Mouse (Mus musculus) 3T3-L1 (cell line): ENCODE measurements around the gene Faap100.
A peak's percentile ranks its signal among the peaks of the same experiment; 100 is the strongest.
"Not testable (repeated sequence)": the region's sequence is repeated elsewhere in the genome, so short reads cannot be mapped to it uniquely, and the experiment has no call there.

ENCODE experiments used
- DNase-seq: peaks from one replicate; pipeline ENCODE4 v3.0.0-alpha.2; 2015; ENCODE audit warnings: low read depth, low spot score

Gene Faap100

GRCm38 (mm10) chr11:120378611-120379540 is at the start of gene Faap100:
TSS of gene Faap100 (minus strand) at chr11:120378764.
- peak; percentile 94 for DNase-seq

GRCm38 (mm10) chr11:120426727-120427126 is 48.2 kb upstream of the Faap100 start:
- no peak for DNase-seq

DNA sequence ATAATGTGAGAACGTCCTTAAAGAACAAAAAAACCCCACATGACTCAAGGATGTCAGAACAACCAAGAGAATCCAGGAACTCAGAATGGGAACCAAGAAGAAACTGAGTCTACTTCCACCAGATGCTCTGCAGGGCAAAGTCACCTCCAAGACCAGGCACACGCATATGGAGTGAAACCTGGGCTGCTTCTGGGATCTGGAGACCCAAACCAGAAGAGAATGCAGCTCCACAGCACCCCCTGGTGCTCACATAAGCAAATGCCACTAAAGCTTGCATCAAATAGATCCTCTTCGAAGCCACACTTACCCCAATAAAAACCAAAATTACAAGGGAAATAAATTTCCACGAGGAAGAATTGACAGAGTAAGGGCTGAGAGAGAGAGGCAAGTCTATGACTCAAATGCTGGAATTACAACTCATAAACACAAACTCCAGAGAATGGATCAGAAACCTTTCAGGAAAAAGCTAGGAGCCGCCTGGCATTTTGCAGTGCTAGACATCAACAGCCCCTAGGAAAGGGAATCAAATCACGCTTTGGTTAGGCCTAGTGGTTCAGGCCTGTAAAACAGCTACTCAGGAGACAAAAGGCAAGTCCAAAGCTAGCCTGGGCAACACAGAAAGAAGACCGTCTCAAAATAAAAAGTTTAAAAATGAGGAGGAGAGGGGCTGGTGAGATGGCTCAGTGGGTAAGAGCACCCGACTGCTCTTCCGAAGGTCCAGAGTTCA is 45.2 kb upstream of the Faap100 start:
- peak; percentile 77 for DNase-seq

DNA sequence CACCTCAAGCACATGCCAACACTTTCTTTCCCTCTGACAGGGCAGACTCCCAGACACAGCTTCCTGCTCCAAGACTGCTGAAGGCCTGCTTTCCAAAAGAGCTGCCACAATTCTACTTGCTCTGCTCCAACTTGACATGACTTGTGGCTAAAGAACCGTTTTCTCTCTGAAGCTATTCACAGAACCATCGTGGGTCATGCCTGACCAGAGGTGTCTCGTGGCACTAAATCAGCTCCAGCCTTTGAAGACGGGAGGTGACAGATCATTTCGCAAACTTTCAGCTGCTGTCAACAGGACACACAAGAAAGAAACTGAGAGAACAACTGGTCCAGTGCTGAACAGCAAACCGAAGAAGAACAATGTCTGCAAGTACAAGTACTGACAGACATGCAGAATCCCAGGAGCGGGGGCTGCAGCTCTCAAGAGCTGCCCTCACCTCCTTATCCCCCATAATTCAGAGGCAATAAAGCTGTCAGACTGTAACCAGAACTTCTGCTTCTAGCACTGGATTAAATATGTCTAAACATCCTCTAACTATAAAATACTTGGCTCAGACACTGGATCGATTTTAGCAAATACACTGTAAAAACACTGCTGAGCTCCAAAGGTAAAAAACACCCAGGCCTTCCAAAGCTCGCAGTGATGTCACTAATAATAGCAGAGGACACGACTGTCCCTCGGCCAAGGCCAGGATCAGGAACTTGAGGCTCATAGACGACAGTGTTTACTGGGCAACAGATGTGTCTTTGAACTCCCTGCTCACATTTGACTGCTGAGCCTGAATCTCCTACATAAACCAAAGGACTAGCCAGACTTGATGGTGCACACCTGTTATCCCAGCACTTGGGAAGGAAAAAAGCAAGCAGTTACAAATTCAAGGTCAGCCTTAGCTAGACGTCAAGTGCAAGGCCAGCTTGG is 44.3 kb upstream of the Faap100 start:
- DNase-seq = no peak

DNA sequence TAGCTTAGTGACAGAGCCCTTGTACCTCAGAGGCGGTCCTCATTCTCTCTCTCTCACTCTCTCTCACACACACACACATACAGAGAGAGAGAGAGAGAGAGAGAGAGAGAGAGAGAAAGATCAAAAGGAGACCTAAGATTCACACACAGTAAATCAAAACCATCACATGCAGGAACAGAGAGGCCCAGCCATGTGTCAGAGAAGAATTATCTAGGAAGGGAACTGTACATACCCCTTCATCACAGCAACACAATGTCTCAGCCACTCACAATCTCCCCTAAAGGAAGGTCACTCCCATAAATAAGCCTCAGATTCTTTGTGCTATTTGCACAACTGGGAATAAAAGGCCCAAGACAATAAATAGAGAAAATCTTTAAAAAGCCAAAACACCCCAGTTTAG is 40.0 kb upstream of the Faap100 start:
- DNase-seq = no peak

DNA sequence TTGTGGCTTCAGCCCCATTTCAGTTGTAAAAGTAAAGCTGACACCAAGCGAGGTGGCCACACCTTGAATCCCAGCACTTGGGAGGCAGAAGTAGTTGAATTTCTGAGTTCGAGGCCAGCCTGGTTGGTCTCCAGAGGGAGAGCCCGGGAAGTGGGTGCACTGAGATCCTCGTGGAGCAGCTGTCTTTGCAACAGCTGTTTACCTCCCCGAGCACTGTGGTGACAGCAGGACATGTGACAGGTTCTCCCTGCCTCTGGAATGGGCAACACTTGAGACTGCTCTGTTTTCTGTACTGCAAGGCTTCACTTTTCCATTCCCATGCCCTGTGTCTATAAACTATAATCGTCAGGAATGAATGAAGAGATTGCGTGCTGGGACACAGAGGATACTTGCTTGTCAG is 39.3 kb upstream of the Faap100 start:
- no peak for DNase-seq

- not testable (repeated sequence) for DNase-seq
Observed at GRCm38 (mm10) chr11:120413621-120414020, 35.1 kb upstream of the Faap100 start.

- no peak for DNase-seq
Observed at GRCm38 (mm10) chr11:120406445-120406844, 27.9 kb upstream of the Faap100 start.

DNA sequence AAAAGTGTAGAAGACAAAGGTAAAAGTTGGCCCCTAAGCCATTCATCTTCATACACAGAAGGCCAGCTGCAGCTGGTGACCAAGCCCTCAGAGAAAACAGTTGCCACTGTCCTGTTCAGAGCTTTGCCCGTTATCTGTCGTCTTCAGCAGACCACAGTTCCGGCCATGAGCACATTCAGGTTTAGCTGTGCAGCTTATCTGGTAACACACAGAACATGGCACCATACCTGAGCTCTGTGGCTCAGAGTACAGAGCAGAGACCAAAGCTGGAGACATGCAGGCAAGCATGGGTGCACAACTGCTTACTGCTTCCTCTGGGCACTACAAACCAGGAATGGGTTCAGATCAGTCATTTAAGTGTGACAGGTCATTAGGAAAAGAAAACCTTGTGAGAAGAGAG is 27.3 kb upstream of the Faap100 start:
- no peak for DNase-seq

GRCm38 (mm10) chr11:120404814-120405213 is 26.2 kb upstream of the Faap100 start:
- DNase-seq = no peak

DNA sequence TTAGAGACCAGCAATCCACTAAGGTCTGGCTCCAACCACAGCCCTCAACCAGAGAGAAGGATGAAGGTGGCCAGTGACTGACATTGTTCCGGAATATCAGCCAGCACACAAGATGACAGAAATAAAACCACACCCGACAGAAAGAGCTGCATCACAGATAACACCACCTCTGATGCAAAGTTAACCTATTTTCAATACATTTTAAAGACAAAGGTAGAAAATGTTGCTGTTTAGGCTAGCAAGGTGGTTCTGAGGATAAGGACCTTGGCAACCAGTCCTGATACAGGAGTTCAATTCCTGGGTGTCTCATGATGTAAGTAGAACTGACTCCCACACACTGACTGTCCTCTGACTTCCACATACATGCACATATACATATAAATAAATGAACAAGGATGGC is 20.8 kb upstream of the Faap100 start:
- DNase-seq = no peak

- no peak for DNase-seq
Observed at GRCm38 (mm10) chr11:120397602-120398001, 19.0 kb upstream of the Faap100 start.

DNA sequence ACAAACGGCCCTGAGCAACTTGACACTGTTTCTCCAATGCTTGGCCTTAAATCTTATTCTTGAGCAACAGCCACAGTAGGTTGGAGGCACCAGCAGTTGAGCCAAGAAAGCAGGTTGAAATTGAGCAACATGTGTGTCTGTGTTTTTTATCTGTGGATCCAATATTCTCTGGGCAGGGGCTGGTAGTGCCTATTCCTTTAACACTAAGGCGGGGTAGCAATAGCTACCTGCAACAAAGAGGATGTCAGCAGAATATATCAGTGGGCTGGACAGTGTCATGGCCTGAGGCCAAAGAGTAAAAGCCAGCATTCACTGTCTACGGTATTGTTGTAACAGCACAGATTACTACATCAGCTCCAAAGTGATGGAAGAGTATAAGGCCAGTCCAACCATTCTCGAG is 17.1 kb upstream of the Faap100 start:
- DNase-seq = no peak

DNA sequence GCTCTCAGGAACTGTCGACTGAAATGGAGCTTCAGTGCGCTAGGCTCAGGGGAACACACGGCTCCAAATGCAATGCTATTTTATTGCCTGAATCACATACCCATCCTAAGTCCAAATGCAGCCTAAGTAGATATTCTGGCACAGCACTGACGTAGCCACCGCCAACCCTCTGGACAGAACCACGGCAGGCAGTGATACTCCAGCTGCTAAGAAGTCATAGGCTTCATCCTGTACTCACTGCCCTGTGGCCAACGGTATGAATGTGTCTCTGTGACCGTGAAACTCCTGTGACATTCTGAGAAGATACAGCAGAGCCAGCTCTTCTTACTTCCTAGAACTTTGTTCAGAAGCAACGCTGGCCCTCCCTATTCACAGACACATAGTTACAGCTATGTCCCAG is 10.0 kb upstream of the Faap100 start:
- no peak for DNase-seq

DNA sequence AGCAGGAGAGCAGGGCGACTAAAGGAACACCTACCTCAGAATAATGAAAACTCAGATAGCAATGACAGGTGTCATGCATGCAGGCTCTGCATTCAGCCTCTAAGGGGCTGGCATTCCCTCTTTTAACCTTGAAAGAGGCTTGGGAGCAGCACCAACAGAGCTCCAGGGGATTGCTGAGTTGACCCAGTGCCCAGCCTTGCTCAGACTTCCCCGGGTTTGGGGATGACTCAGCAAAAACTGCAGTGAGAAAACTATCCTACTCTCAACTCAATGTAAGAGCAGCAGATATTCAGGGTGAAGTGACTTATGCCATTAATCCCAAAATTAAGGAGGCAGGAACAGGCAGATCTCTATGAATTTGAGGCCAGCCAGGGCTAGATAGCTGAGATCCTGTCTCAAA is 8.6 kb upstream of the Faap100 start:
- peak; percentile 69 for DNase-seq

DNA sequence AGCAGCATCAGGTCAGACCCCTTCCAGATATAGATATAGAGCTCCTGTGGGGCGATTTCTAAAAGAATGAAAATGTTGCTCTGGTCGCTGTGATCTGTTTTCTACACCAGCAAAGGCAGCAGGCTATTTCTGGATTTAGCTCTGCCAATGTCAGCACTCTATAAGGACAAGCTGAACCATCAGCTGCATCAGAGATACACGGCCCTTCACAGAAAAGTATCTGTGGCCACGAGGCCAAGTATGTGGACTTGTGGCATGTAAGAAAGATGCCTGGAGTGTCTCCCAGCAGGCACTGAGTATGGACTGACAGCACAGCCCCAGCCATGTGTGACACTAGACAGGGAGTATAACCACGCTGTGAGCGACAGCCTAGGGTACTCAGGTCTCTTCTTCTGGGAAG is 8.1 kb upstream of the Faap100 start:
- DNase-seq = no peak

DNA sequence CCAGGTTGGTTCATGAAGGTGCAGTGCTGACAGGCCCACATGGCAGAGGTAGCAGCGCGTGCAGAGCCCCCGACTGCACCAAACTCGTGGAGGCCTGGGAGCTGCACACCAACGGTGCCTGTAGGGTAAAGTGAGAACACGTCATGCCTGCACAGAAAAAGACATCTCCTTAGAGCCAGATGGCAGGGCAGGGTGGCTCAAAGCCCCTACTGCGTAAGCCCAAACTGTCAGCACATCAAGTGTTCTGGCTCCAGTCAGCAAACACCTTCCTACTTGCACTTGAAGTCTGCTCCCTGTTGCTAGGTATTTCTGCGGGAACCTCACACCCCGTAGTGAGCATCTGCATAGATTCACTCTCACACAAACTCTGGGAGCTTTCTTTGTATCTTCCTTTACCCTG is 3.9 kb upstream of the Faap100 start:
- DNase-seq = no peak

- DNase-seq = no peak
Observed at GRCm38 (mm10) chr11:120381157-120381556, 2.6 kb upstream of the Faap100 start.

DNA sequence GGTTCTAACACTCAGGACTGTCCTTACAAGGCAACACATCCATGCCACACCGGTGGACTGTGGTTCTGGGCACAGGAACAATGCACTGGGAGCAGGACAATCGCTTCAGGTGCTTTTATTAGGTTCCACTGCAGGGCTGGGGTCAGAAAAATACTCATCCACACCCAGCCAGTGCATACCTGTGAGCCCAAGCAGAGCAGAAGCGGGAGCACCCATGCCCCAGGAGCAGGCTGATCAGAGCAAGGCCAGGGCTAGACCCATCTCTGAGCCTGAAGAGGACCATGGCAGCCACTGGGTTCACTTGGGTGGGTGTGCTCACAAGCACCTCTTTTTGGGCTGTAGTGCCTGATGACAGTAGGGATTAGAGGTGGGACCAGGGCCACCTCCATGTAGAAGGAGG is 1.7 kb upstream of the Faap100 start:
- no peak for DNase-seq

- DNase-seq = peak; percentile 32
Observed at GRCm38 (mm10) chr11:120378031-120378610, 443 bp downstream of the Faap100 start.

DNA sequence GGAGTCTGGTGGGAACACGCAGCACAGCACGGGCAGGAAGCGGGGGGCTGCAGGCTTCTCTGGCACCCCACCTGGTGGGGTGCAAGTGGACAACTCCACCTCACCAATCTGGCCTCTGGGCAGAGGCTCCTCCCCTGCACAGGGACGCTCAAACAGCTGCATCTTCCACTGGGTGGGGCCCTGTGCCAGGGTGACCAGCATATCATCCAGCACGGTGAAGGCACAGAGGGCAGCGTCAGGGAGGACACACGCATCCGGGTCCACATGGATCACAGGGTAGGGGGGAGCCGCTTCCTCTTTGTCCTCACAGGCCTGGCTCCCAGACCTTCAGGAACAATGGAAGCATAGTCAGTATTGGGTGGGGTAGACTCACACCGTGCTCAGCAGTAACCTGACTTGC is 1.2 kb downstream of the Faap100 start:
- DNase-seq = no peak
